Mouse (Mus musculus): ENCODE data around the gene Klhl2. TPM values are rescaled to one million over a fixed set of nuclear protein-coding genes. Genes with fewer than 3 reads are reported as not detected.

Klhl2 gene
- polyA plus RNA-seq, 1 experiment from 2014 or later: 9.3 TPM

- Histone ChIP-seq H3K4me3 (ENCODE audit: inconsistent target) (no peak overlapping the region), H3K79me2 (ENCODE audit: inconsistent target) (no peaks in the 10 kb centered on the region), H3K36me3 (ENCODE audit: inconsistent target) (no peaks in the 10 kb centered on the region), H3K27ac (no peak overlapping the region)
- 97% methylated on average over 4 of the region's 4 CpGs for WGBS (ENCODE audit: missing documents)
Observed at GRCm38 (mm10) chr8:64811083-64811482, 38.7 kb downstream of the Klhl2 start.

DNA sequence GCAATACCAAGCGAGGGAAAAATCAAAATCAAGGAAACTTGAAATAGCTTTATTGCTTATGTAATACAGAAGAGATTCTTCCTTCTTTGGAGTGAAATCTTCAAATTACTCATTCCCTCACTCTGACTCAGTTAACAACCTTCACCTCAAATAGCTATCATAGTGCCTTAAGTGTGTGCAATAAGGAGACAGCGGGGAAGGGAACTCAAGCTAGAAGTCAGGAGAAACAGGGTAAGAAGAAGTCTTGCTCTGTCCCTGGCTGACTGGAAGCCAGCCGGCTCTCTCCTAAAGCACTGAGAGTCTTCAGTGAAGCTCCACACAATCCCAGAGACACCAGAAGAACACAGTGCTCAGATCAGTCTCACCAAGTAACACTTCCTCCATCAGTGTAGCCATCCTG is 43.3 kb downstream of the Klhl2 start:
- 86% methylated on average over 3 of the region's 3 CpGs for WGBS (ENCODE audit: missing documents)
- Histone ChIP-seq H3K27ac (no peak overlapping the region), H3K36me3 (ENCODE audit: inconsistent target) (no peaks in the 10 kb centered on the region), H3K79me2 (ENCODE audit: inconsistent target) (no peaks in the 10 kb centered on the region; the same call in 1 of the 2 replicates), H3K4me3 (ENCODE audit: inconsistent target) (no peak overlapping the region)

- WGBS (ENCODE audit: missing documents): 51% methylated on average over 4 of the region's 4 CpGs
- no peak overlapping the region for H3K27ac ChIP-seq
- H3K79me2 ChIP-seq (ENCODE audit: inconsistent target): no peaks in the 10 kb centered on the region; the same call in 1 of the 2 replicates
- H3K4me3 ChIP-seq (ENCODE audit: inconsistent target): no peak overlapping the region
- no peaks in the 10 kb centered on the region for H3K36me3 ChIP-seq (ENCODE audit: inconsistent target)
Observed at GRCm38 (mm10) chr8:64804971-64805370, 44.8 kb downstream of the Klhl2 start.

GRCm38 (mm10) chr8:64799306-64799705 is 50.5 kb downstream of the Klhl2 start:
- Histone ChIP-seq H3K4me3 (ENCODE audit: inconsistent target) (no peak overlapping the region), H3K27ac (no peak overlapping the region), H3K79me2 (ENCODE audit: inconsistent target) (no peaks in the 10 kb centered on the region; the same call in 1 of the 2 replicates), H3K36me3 (ENCODE audit: inconsistent target) (no peaks in the 10 kb centered on the region)
- WGBS (ENCODE audit: missing documents): 93% methylated on average over 8 of the region's 8 CpGs

DNA sequence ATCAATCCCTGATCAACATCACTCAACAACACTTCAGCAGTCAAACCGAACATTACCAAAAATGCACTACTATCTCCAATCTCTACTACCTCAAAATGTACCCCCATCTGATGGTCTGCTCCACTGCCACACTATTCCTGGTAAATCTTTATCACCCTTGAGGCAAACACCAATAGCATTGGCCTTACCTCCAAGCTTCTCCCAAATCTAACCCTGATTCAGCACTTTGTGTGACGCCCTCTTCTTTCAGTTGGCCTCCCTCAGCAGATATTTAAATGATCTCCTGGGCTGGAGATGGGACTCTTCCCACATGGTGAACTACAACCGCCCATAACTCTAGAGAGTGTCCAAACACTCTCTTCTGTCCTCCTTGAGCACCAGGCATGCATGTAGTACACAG is 51.3 kb downstream of the Klhl2 start:
- no peaks in the 10 kb centered on the region; the same call in 1 of the 2 replicates for H3K79me2 ChIP-seq (ENCODE audit: inconsistent target)
- 95% methylated on average over 3 of the region's 3 CpGs for WGBS (ENCODE audit: missing documents)
- no peak overlapping the region for H3K27ac ChIP-seq
- H3K36me3 ChIP-seq (ENCODE audit: inconsistent target): no peaks in the 10 kb centered on the region
- H3K4me3 ChIP-seq (ENCODE audit: inconsistent target): no peak overlapping the region

GRCm38 (mm10) chr8:64797751-64798150 is 52.1 kb downstream of the Klhl2 start:
- 96% methylated on average over 9 of the region's 10 CpGs for WGBS (ENCODE audit: missing documents)
- H3K36me3 ChIP-seq (ENCODE audit: inconsistent target): no peaks in the 10 kb centered on the region
- no peak overlapping the region for H3K27ac ChIP-seq
- no peaks in the 10 kb centered on the region; the same call in 1 of the 2 replicates for H3K79me2 ChIP-seq (ENCODE audit: inconsistent target)
- H3K4me3 ChIP-seq (ENCODE audit: inconsistent target): no peak overlapping the region

GRCm38 (mm10) chr8:64791250-64791881 is 58.5 kb downstream of the Klhl2 start:
- H3K27ac ChIP-seq: no peak overlapping the region
- 93% methylated on average over 4 of the region's 4 CpGs for WGBS (ENCODE audit: missing documents)
- no peak overlapping the region for H3K4me3 ChIP-seq (ENCODE audit: inconsistent target)

DNA sequence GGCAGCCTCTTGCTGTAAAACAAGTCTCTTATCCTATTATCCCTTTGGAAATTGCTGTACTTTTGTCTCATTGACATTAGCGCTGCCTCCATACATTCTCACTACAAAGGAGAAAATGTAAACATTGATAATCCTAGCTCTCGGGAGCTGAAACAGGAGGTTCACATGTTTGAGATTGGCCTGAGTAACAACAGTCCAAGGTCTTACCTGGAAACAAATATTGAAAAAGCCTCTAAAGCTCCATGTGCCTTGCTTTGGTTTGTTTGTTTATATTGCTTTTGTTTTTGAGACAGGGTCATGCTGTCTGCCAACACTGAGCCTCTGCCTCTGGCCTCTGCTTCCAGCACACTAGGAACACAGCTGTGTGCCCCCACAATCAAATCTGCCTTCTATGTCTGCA is 59.4 kb downstream of the Klhl2 start:
- no peak overlapping the region for H3K27ac ChIP-seq
- H3K4me3 ChIP-seq (ENCODE audit: inconsistent target): no peak overlapping the region
- no peaks in the 10 kb centered on the region; the same call in 1 of the 2 replicates for H3K79me2 ChIP-seq (ENCODE audit: inconsistent target)
- no peaks in the 10 kb centered on the region for H3K36me3 ChIP-seq (ENCODE audit: inconsistent target)
- WGBS (ENCODE audit: missing documents): 92% methylated on average over 2 of the region's 2 CpGs

More at GRCm38 (mm10) chr8:64791250-64791881, 58.5 kb downstream of the Klhl2 start:
- no peaks in the 10 kb centered on the region; the same call in 1 of the 2 replicates for H3K79me2 ChIP-seq (ENCODE audit: inconsistent target)
- H3K36me3 ChIP-seq (ENCODE audit: inconsistent target): no peaks in the 10 kb centered on the region

DNA sequence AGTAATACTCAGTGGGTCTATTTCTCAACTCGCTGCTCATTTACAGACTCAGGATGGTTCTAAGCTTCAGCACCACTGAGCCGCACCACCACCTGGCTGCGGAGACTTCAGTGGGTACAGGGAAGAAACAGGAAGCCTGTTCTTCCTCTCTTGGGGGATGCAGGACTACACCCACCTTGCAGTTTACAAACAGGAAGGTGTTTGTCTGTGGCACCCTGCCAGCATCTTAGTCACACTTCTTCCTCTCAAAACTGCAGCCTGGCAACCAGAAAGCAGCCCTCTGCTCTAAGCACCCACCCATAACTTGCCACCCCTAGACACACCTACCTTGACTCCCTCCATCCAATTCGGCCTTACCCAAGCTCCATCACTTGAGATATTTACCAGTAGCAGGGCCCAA is 61.1 kb downstream of the Klhl2 start:
- H3K36me3 ChIP-seq (ENCODE audit: inconsistent target): no peaks in the 10 kb centered on the region
- no peak overlapping the region for H3K4me3 ChIP-seq (ENCODE audit: inconsistent target)
- 52% methylated on average over 4 of the region's 4 CpGs for WGBS (ENCODE audit: missing documents)

DNA sequence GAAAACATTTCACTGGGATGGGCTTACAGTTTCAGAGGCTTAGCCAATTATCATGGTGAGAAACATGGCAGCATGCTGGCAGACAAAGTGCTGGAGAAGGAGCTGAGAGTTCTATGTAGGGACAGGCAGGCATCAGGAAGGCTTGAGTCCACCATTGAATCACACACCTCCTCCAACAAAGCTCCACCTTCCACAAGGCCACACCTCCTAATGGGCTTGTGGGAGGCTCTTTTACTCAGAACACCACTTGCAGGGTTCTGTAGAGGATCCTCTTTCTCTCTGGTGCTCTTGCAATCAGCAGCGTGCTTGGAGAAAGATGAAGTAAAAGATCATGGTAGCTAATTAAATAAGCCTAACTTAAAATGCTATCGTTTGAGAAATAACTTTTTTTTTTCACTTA is 63.0 kb downstream of the Klhl2 start:
- H3K4me3 ChIP-seq (ENCODE audit: inconsistent target): no peak overlapping the region
- 69% methylated on average over 2 of the region's 2 CpGs for WGBS (ENCODE audit: missing documents)

More for the DNA sequence above, 61.1 kb downstream of the Klhl2 start:
- H3K79me2 ChIP-seq (ENCODE audit: inconsistent target): no peaks in the 10 kb centered on the region; the same call in 1 of the 2 replicates
- H3K27ac ChIP-seq: no peak overlapping the region

DNA sequence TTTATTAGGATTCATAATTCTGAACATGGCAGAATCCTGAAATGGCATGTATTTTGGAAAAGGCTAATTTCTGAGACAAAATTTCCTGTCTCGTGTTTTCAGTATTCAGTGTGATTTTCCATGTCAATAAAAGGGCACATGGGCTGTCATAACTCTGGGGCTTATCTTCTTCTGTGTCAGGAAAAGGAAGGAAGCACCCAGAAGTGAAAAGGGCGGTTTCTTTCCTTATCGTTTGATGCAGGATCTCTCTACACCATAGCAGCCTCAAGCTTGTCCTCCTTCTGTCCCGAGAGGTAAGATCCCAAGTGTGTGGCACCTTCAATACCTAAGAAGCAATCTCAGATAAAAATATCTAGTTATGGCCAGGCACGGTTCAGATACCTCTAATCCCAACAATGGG is 65.6 kb downstream of the Klhl2 start:
- no peak overlapping the region for H3K27ac ChIP-seq
- H3K4me3 ChIP-seq (ENCODE audit: inconsistent target): no peak overlapping the region
- H3K79me2 ChIP-seq (ENCODE audit: inconsistent target): no peaks in the 10 kb centered on the region
- WGBS (ENCODE audit: missing documents): 89% methylated on average over 5 of the region's 5 CpGs
- no peaks in the 10 kb centered on the region; the same call in 1 of the 2 replicates for H3K36me3 ChIP-seq (ENCODE audit: inconsistent target)

More for the DNA sequence above, 63.0 kb downstream of the Klhl2 start:
- H3K36me3 ChIP-seq (ENCODE audit: inconsistent target): no peaks in the 10 kb centered on the region
- H3K79me2 ChIP-seq (ENCODE audit: inconsistent target): no peaks in the 10 kb centered on the region
- no peak overlapping the region for H3K27ac ChIP-seq

DNA sequence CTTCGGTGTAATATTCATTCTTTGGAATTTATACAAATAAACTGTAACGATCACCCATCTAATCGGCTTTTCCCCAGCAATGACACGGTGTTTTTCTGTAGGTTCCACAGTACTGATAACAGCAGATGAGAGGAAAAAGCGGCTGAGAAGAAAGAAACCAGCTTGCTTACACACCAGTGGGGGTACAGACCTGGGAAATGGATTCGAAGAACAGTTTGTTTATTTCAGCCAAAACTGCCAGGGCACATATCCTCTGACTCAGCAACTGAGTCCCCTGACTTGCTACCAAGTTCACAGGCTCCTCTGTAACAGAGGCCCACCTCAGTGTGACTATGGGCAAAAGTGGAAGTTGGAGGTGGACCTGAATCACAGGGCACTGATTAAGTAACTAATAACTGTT is 67.9 kb downstream of the Klhl2 start:
- no peak overlapping the region for H3K4me3 ChIP-seq (ENCODE audit: inconsistent target)
- H3K36me3 ChIP-seq (ENCODE audit: inconsistent target): no peaks in the 10 kb centered on the region; the same call in 1 of the 2 replicates
- WGBS (ENCODE audit: missing documents): 46% methylated on average over 6 of the region's 6 CpGs
- no peaks in the 10 kb centered on the region for H3K79me2 ChIP-seq (ENCODE audit: inconsistent target)
- no peak overlapping the region for H3K27ac ChIP-seq

- Histone ChIP-seq H3K79me2 (ENCODE audit: inconsistent target) (no peaks in the 10 kb centered on the region), H3K36me3 (ENCODE audit: inconsistent target) (no peaks in the 10 kb centered on the region; the same call in 1 of the 2 replicates), H3K4me3 (ENCODE audit: inconsistent target) (no peak overlapping the region), H3K27ac (no peak overlapping the region)
- 91% methylated on average over 9 of the region's 9 CpGs for WGBS (ENCODE audit: missing documents)
Observed at GRCm38 (mm10) chr8:64777925-64778324, 71.9 kb downstream of the Klhl2 start.

DNA sequence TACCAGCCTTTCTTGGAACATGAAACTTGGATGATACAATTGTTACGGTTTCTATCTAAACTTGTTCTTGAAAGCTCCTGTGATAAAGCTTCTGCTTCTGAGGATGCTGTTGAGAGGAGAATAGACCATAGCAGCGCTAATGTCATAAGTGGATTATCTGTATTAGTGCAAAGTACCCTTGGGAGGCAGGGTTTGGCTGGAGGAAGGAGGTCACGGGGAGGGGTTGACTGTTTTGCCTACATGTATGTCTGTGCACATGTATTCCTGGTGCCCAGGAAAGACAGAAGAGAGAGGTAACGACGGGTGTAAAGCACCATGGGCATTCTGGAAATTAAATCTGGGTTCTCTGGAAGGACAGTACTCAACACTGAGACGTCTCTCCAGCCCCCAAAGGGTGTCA is 75.7 kb downstream of the Klhl2 start:
- no peaks in the 10 kb centered on the region for H3K79me2 ChIP-seq (ENCODE audit: inconsistent target)
- 93% methylated on average over 6 of the region's 6 CpGs for WGBS (ENCODE audit: missing documents)
- no peaks in the 10 kb centered on the region for H3K36me3 ChIP-seq (ENCODE audit: inconsistent target)
- H3K4me3 ChIP-seq (ENCODE audit: inconsistent target): no peak overlapping the region
- no peak overlapping the region for H3K27ac ChIP-seq

DNA sequence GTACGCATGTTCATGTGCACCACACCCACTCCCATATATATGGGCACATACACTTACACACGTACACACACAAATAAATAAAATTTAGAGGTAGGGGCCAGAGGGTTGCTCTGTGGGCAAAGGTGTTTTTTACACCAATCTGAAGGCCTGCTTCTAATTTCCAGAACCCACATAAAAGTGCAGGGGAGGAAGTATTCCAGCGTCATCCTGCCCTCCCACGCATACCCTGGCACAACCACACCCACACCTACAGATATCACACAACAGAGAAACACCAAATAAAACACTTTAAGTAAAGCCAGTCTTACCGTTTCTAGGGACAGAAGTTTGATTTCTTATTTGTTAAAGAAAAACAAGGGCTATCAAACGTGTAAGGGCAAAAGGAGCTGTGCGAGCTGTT is 79.0 kb downstream of the Klhl2 start:
- H3K79me2 ChIP-seq (ENCODE audit: inconsistent target): no peaks in the 10 kb centered on the region
- H3K4me3 ChIP-seq (ENCODE audit: inconsistent target): no peak overlapping the region
- no peaks in the 10 kb centered on the region for H3K36me3 ChIP-seq (ENCODE audit: inconsistent target)
- WGBS (ENCODE audit: missing documents): 90% methylated on average over 6 of the region's 7 CpGs
- H3K27ac ChIP-seq: no peak overlapping the region

- WGBS (ENCODE audit: missing documents): 92% methylated on average over 7 of the region's 7 CpGs
- no peak overlapping the region for H3K4me3 ChIP-seq (ENCODE audit: inconsistent target)
- no peaks in the 10 kb centered on the region for H3K79me2 ChIP-seq (ENCODE audit: inconsistent target)
- H3K27ac ChIP-seq: no peak overlapping the region
- H3K36me3 ChIP-seq (ENCODE audit: inconsistent target): no peaks in the 10 kb centered on the region
Observed at GRCm38 (mm10) chr8:64769586-64769985, 80.2 kb downstream of the Klhl2 start.

Measured in macrophage (primary cell).